Mouse (Mus musculus) stomach, postnatal 0 days (tissue): ENCODE data around the gene Trpv2.

Experiments used
- CTCF ChIP-seq: IDR thresholded peaks from 2 replicates; pipeline ENCODE4 v1.5.1; 2016; ENCODE audit warnings: antibody characterized with exemption, low read depth, mild to moderate bottlenecking, moderate library complexity
- EP300 ChIP-seq: optimal IDR thresholded peaks from 2 replicates; pipeline ENCODE3; 2016; ENCODE audit warnings: antibody characterized with exemption

DNA sequence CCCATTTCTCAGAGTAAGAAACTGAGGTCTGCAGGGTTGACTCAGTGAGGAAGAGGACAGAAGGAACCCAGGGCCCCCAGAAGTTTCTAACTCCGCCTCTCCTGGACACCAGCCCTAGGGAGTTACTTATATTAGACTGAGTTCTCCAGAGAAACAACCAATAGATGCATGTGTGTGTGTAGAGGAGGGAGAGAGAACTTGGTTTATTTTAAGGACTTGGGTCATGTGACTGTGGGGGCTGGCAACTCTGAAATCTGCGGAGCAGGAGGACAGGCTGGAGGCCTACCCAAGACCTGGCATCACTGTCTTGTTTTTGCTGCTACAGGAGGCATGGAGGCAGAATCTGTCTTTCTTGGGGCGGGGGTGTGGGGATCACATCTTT is 62.5 kb downstream of the Trpv2 start:
- no peak for TF ChIP-seq CTCF
- TF ChIP-seq EP300, result no peak
